Mouse (Mus musculus) naive thymus-derived CD4-positive, alpha-beta T cell, adult 5 months (primary cell): ENCODE results near the gene Olfr487. TPM values are rescaled to one million over a fixed set of nuclear protein-coding genes. Genes with fewer than 3 reads are reported as not detected.

Experiments
- polyA plus RNA-seq: library from polyadenylated mRNA; unstranded; fragments of 100-300 nt; shearing (Covaris generic); gene quantifications from one replicate; pipeline ENCODE4 v1.2.1, GENCODE M21; 2017

Gene Olfr487
- polyA plus RNA-seq = not detected

DNA sequence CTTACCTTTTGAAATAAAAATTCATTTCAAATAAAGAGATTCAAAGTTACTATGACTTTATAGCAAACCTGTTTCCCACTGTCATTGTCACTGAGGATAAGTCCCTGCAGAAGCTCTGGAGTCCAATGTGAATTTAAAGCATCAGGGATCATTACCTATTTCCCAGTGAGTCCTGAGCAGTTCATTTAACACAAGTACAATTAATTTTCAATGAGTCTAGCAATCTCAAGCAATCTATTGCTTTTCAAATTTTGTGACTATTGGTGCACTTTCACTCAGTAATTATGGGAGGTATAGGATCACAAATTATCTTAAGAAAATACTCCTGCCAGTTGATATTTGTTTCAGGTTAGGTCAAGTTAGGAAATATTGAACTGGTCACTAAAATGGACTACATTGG is at the start of gene Olfr487:
Gene Olfr487, minus strand, starts transcription at position 101 of the 400 bp plus-strand sequence.

DNA sequence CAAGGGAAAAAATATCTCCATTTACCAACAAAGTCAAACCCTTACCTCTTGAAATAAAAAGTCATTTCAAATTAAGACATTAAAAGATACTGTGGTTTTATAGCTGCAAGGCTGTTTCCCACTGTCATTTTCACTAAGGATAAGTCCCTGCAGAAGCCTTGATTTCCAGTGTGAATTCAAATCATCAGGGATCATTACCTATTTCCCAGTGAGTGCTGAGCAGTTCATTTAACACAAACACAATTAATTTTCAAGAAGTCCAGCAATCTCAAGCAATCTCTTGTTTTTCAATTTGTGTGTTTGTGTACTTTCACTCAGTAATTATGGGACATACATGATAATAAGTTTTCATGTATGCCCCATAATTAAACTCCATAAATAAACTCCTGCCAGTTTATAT is 43.8 kb upstream of the Olfr487 start, which contains the start of gene Olfr488:
Gene Olfr488, minus strand, starts transcription at position 101 of the 400 bp plus-strand sequence.

GRCm38 (mm10) chr7:108172642-108173041 is 41.8 kb downstream of the Olfr487 start, which contains the start of gene Olfr486:
Gene Olfr486 (minus strand): TSS chr7:108172742.

DNA sequence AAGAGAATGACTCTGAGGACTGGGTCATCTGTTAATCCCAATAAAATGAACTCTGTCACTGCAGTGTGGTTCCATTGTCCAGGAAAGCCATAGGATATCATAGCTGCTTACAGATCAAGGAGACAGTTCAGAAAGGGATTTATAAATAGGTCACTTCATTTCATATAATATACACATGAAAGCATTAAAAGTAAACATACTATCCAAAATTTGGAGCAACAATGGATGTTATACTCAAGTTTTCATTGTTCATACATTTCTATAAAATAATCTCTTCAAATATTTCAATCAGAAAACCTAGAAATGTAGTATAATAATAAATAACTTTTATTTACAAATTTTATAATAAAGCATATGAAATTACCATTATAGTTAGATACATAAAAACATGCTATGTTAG is 54.7 kb downstream of the Olfr487 start, which contains the start of gene Olfr485:
Gene Olfr485, minus strand, starts transcription at position 101 of the 400 bp plus-strand sequence.

Other genes with a start within 250 kb of the Olfr487 start
- gene Olfr476, start 249.8 kb downstream of the Olfr487 start, polyA plus RNA-seq = not detected
- not detected for gene Olfr477, start 227.9 kb downstream of the Olfr487 start, polyA plus RNA-seq
- not detected for gene Olfr478, start 180.6 kb downstream of the Olfr487 start, polyA plus RNA-seq
- gene Olfr479, start 163.9 kb downstream of the Olfr487 start, polyA plus RNA-seq = not detected
- not detected for gene Olfr480, start 147.3 kb downstream of the Olfr487 start, polyA plus RNA-seq
- not detected for gene Olfr481, start 134.8 kb downstream of the Olfr487 start, polyA plus RNA-seq
- not detected for gene Olfr482, start 117.0 kb downstream of the Olfr487 start, polyA plus RNA-seq
- gene Olfr483, start 113.8 kb downstream of the Olfr487 start, polyA plus RNA-seq = not detected
- not detected for gene Olfr484, start 87.2 kb downstream of the Olfr487 start, polyA plus RNA-seq
- not detected for gene Olfr485, start 54.8 kb downstream of the Olfr487 start, polyA plus RNA-seq
- gene Olfr486, start 41.9 kb downstream of the Olfr487 start, polyA plus RNA-seq = not detected
- gene Olfr488, start 43.7 kb upstream of the Olfr487 start, polyA plus RNA-seq = not detected
- gene Olfr490, start 74.3 kb upstream of the Olfr487 start, polyA plus RNA-seq = 0.50 TPM
- not detected for gene Olfr491, start 98.8 kb upstream of the Olfr487 start, polyA plus RNA-seq
- gene Olfr492, start 109.0 kb upstream of the Olfr487 start, polyA plus RNA-seq = not detected
- gene Olfr493, start 132.3 kb upstream of the Olfr487 start, polyA plus RNA-seq = not detected
- not detected for gene Olfr494, start 150.7 kb upstream of the Olfr487 start, polyA plus RNA-seq
- not detected for gene Olfr495, start 178.5 kb upstream of the Olfr487 start, polyA plus RNA-seq
- not detected for gene Olfr497, start 205.8 kb upstream of the Olfr487 start, polyA plus RNA-seq